Mouse (Mus musculus) hematopoietic stem cell, adult 5-6 weeks (primary cell): Measurements from ENCODE around the gene Nkx2-1. TPM values are rescaled to one million over a fixed set of nuclear protein-coding genes. Genes with fewer than 3 reads are reported as not detected.

Source experiments
- total RNA-seq: library from RNA; stranded (forward); fragments of 172-1452, 232-1000 nt; gene quantifications from 2 replicates; pipeline ENCODE4 v1.2.3, GENCODE M21; 2017

The Nkx2-1 gene
- total RNA-seq, 1 experiment from 2014 or later = not detected

Other genes with a start within 250 kb of the Nkx2-1 start
- gene Mbip, start 191.0 kb downstream of the Nkx2-1 start, total RNA-seq = 36.7 and 42.1 TPM in 2 replicates
- not detected in 2 replicates for gene Nkx2-9, start 76.4 kb upstream of the Nkx2-1 start, total RNA-seq
- 0.13 TPM in 1 of 2 replicates, not detected in the other for gene Pax9, start 154.9 kb upstream of the Nkx2-1 start, total RNA-seq